Mouse (Mus musculus) liver, adult 2 months (tissue): ENCODE results near the gene Shoc2.
A peak's percentile ranks its signal among the peaks of the same experiment; 100 is the strongest.

ENCODE experiments used
- CTCF ChIP-seq: fragments of 200-500 bp; IDR thresholded peaks from 2 replicates; pipeline ENCODE4 v1.5.1; 2011; ENCODE audit warnings: low read depth, low read length, control low read depth
- POLR2A ChIP-seq: fragments of 200-500 bp; IDR thresholded peaks from 2 replicates; pipeline ENCODE4 v1.6.1; 2011; ENCODE audit warnings: low read length, control low read depth; ENCODE audit not compliant: insufficient read depth; ENCODE audit errors: extremely low read depth

DNA sequence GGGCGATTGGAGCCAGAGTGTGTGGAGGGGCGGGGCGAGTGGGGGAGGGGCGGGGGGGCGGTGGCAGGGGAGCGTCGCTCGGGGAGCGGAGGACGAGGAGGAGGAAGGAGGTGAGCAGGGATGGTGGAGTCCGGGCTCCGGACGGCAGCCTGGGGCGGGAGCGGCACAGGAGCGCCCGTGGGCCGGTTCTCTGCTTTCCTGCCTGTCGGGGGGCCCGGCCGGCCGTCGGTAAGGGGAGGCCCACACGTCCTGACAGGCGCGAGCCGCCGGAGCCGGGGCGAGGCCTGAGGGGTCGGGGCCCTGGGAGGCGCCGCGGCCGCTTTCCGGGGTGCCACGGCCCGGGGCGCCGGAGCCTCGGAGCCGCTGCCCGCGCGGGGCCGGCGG is 672 bp downstream of the Shoc2 start:
- TF ChIP-seq CTCF: no peak
- peak; percentile 84 for TF ChIP-seq POLR2A
